Mouse (Mus musculus): Measurements from ENCODE around the gene Slc45a2.

Slc45a2 gene

GRCm38 (mm10) chr15:11066299-11066698 is 65.8 kb downstream of the Slc45a2 start:
- DNase-seq (ENCODE audit: low spot score in 2 of 2): no peak

- DNase-seq (ENCODE audit: low spot score in 2 of 2): no peak
Measured at GRCm38 (mm10) chr15:11067891-11068290, 67.4 kb downstream of the Slc45a2 start.

GRCm38 (mm10) chr15:11075726-11076361 is 75.3 kb downstream of the Slc45a2 start:
- DNase-seq (ENCODE audit: low spot score in 2 of 2): no peak

Data from right cerebral cortex, postnatal 36 days (tissue).